Mouse (Mus musculus): ENCODE measurements around the gene B3galt1. TPM values are rescaled to one million over a fixed set of nuclear protein-coding genes. Genes with fewer than 3 reads are reported as not detected.
A peak's percentile ranks its signal among the peaks of the same experiment; 100 is the strongest.

B3galt1 gene
- polyA plus RNA-seq, 1 experiment from 2014 or later: 45.2 TPM

GRCm38 (mm10) chr2:68159751-68160150 is 594.1 kb downstream of the B3galt1 start:
- H3K9ac ChIP-seq (ENCODE audit: low read length): no peak overlapping the region
- H3K36me3 ChIP-seq (ENCODE audit: control insufficient read depth, insufficient read depth, low read length): no peaks in the 10 kb centered on the region
- no peaks in the 10 kb centered on the region for H3K4me1 ChIP-seq (ENCODE audit: control insufficient read depth, insufficient read depth, low read length)
- H3K4me3 ChIP-seq (ENCODE audit: low read depth, low read length): no peak overlapping the region
- H3K9me3 ChIP-seq (replicated peaks; ENCODE audit: control insufficient read depth, low read length): no peaks in the 10 kb centered on the region
- no peaks in the 10 kb centered on the region for H3K27me3 ChIP-seq (replicated peaks; ENCODE audit: control insufficient read depth, insufficient read depth, low read length)
- WGBS: 94% methylated on average over 5 of the region's 5 CpGs
- ATAC-seq (no peak), DNase-seq (ENCODE audit: low spot score) (no peak)
- H3K27ac ChIP-seq (ENCODE audit: low read depth, low read length): no peak overlapping the region
- no peak overlapping the region for H3K4me2 ChIP-seq (ENCODE audit: low read length)

GRCm38 (mm10) chr2:68160566-68160965 is 594.9 kb downstream of the B3galt1 start:
- Histone ChIP-seq H3K27ac (ENCODE audit: low read depth, low read length) (no peak overlapping the region), H3K9me3 (replicated peaks; ENCODE audit: control insufficient read depth, low read length) (no peaks in the 10 kb centered on the region)
- no peak for DNase-seq (ENCODE audit: low spot score)

GRCm38 (mm10) chr2:68162012-68162411 is 596.3 kb downstream of the B3galt1 start:
- no peak overlapping the region for H3K27ac ChIP-seq (ENCODE audit: low read depth, low read length)
- no peak overlapping the region for H3K9ac ChIP-seq (ENCODE audit: low read length)
- no peaks in the 10 kb centered on the region for H3K27me3 ChIP-seq (replicated peaks; ENCODE audit: control insufficient read depth, insufficient read depth, low read length)
- ATAC-seq (no peak), DNase-seq (ENCODE audit: low spot score) (no peak)
- no peaks in the 10 kb centered on the region for H3K36me3 ChIP-seq (ENCODE audit: control insufficient read depth, insufficient read depth, low read length)
- H3K9me3 ChIP-seq (replicated peaks; ENCODE audit: control insufficient read depth, low read length): no peaks in the 10 kb centered on the region
- no peak overlapping the region for H3K4me3 ChIP-seq (ENCODE audit: low read depth, low read length)
- H3K4me2 ChIP-seq (ENCODE audit: low read length): no peak overlapping the region
- no peaks in the 10 kb centered on the region for H3K4me1 ChIP-seq (ENCODE audit: control insufficient read depth, insufficient read depth, low read length)
- 87% methylated on average over 4 of the region's 4 CpGs for WGBS

More at GRCm38 (mm10) chr2:68160566-68160965, 594.9 kb downstream of the B3galt1 start:
- 92% methylated on average over 2 of the region's 2 CpGs for WGBS
- Histone ChIP-seq H3K4me2 (ENCODE audit: low read length) (no peak overlapping the region), H3K36me3 (ENCODE audit: control insufficient read depth, insufficient read depth, low read length) (no peaks in the 10 kb centered on the region), H3K9ac (ENCODE audit: low read length) (no peak overlapping the region), H3K27me3 (replicated peaks; ENCODE audit: control insufficient read depth, insufficient read depth, low read length) (no peaks in the 10 kb centered on the region), H3K4me3 (ENCODE audit: low read depth, low read length) (no peak overlapping the region), H3K4me1 (ENCODE audit: control insufficient read depth, insufficient read depth, low read length) (no peaks in the 10 kb centered on the region)
- ATAC-seq: no peak

GRCm38 (mm10) chr2:68171306-68171705 is 605.6 kb downstream of the B3galt1 start:
- Histone ChIP-seq H3K27me3 (replicated peaks; ENCODE audit: control insufficient read depth, insufficient read depth, low read length) (no peaks in the 10 kb centered on the region), H3K4me1 (ENCODE audit: control insufficient read depth, insufficient read depth, low read length) (no peaks in the 10 kb centered on the region), H3K4me2 (ENCODE audit: low read length) (no peak overlapping the region), H3K4me3 (ENCODE audit: low read depth, low read length) (no peak overlapping the region), H3K9ac (ENCODE audit: low read length) (no peak overlapping the region), H3K27ac (ENCODE audit: low read depth, low read length) (no peak overlapping the region), H3K36me3 (ENCODE audit: control insufficient read depth, insufficient read depth, low read length) (no peaks in the 10 kb centered on the region), H3K9me3 (replicated peaks; ENCODE audit: control insufficient read depth, low read length) (no peaks in the 10 kb centered on the region)
- ATAC-seq: no peak
- WGBS: 86% methylated on average over 10 of the region's 10 CpGs
- no peak for DNase-seq (ENCODE audit: low spot score)

Small RNAs within 50 kb of the gene (microRNA-seq; reads per million reads assigned to microRNA genes)
- gene Mir6335 (not detected), gene Mir7224 (3.3 reads per million, percentile 18 among the genes with 10 or more reads in this experiment)

Other genes starting within 250 kb of the B3galt1 start
- not detected in 2 replicates for gene Gm21830, start 152.1 kb upstream of the B3galt1 start, polyA plus RNA-seq (2014; fragmentation: Nextera tagmentation; extraction: Ambion mirVana)
- gene Gm26727, start 132.7 kb upstream of the B3galt1 start, polyA plus RNA-seq (2014; fragmentation: Nextera tagmentation; extraction: Ambion mirVana): not detected in 2 replicates
- not detected in 2 replicates for gene Xirp2, start 119.9 kb upstream of the B3galt1 start, polyA plus RNA-seq (2014; fragmentation: Nextera tagmentation; extraction: Ambion mirVana)